Mouse (Mus musculus): ENCODE results near the gene Gm614. TPM values are rescaled to one million over a fixed set of nuclear protein-coding genes. Genes with fewer than 3 reads are reported as not detected.

The Gm614 gene
- polyA plus RNA-seq, 1 experiment = 68.4 TPM

DNA sequence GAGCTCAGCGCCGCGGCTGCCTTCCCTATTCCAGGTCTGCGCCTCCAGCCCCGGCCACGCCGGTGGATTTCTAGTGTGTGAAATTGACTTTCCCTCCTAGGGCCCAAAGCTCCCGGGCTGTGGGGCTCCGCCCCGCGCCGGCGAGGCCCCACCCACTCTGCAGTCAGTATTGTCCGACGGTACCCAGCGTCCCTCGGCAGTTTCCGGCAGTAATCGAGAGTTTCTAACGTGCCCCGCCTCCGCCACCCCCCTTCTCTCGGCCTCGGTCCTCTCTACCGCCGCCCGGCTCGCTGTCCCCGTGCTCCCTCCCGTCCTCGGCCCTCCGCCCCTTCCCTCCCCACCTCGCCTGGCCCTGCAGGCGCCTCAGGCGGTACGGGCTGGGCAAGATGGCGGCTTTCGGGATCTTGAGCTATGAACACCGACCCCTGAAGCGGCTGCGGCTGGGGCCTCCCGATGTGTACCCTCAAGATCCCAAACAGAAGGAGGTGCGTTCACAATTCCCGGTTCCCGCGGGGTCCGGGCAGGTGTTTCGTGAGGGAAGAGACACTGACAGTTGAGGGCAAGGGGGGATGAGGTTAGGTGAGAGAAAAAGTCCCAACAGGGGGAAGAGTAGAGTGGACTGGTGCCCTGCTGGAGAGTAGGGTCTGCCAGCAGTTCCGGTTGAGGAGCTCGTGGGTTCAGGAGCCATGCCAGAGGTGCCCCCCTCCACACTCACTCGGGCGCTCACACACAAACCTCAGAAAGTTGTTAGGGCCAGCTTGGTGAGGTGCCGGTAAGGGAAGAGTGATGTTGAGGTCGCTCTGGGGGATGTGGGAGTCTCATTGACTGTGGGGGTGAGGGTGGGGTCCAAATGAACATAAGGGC lies 10.3 kb upstream of the Gm614 start, which contains the start of gene Med12:
Gene Med12, plus strand, starts transcription at position 156 of the 864 bp plus-strand sequence.
- H3K4me1 ChIP-seq (ENCODE audit: control insufficient read depth, insufficient read depth, low read length) = peaks cover 2% of the 10 kb centered on the region
- peak within 1 kb of the TSS; percentile 84 for H3K27ac ChIP-seq (ENCODE audit: control insufficient read depth, insufficient read depth, low read depth, low read length)
- H3K27me3 ChIP-seq (ENCODE audit: control insufficient read depth, insufficient read depth, low read length) = no peaks in the 10 kb centered on the region

GRCm38 (mm10) chrX:101273410-101273809 lies 9.6 kb upstream of the Gm614 start:
- TF ChIP-seq CTCF (IDR thresholded peaks at IDR 0.05; ENCODE audit: control insufficient read depth, insufficient read depth, insufficient replicate concordance, low read depth, low read length) (no peak), POLR2A (IDR thresholded peaks at IDR 0.05; ENCODE audit: control insufficient read depth, low read depth, low read length) (no peak)
- Histone ChIP-seq H3K4me1 (ENCODE audit: control insufficient read depth, insufficient read depth, low read length) (peaks cover 2% of the 10 kb centered on the region), H3K27me3 (ENCODE audit: control insufficient read depth, insufficient read depth, low read length) (no peaks in the 10 kb centered on the region), H3K36me3 (ENCODE audit: control insufficient read depth, insufficient read depth, low read length) (no peaks in the 10 kb centered on the region), H3K27ac (ENCODE audit: control insufficient read depth, insufficient read depth, low read depth, low read length) (peak overlapping the region; percentile 33; the same call in 1 of the 2 replicates), H3K4me3 (ENCODE audit: control insufficient read depth, low read depth, low read length) (peak overlapping the region; percentile 86)

More for the DNA sequence above, 10.3 kb upstream of the Gm614 start, which contains the start of gene Med12:
- H3K4me3 ChIP-seq (ENCODE audit: control insufficient read depth, low read depth, low read length) = peak within 1 kb of the TSS; percentile 86
- no peaks in the 10 kb centered on the region for H3K36me3 ChIP-seq (ENCODE audit: control insufficient read depth, insufficient read depth, low read length)
- TF ChIP-seq CTCF (IDR thresholded peaks at IDR 0.05; ENCODE audit: control insufficient read depth, insufficient read depth, insufficient replicate concordance, low read depth, low read length) = no peak
- no peak; the same call in 1 of the 2 replicates for TF ChIP-seq POLR2A (IDR thresholded peaks at IDR 0.05; ENCODE audit: control insufficient read depth, low read depth, low read length)

DNA sequence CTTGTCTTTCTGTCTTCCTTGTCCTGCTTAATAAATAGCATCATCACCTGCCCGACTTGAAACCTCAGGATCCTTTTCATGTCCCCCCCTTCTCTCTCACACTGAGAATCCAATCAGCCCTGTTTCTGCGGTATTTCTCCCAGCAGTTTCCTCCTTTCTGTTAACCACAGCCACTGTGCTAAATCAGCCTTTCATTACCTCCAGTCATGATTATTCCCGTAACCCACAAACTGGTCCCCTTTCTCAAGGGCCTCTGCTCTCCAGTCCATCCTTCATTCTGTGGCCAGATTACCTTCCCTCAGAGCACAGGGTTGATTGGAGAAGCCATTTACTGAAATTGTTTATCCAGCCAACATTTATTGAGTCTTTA lies 4.9 kb upstream of the Gm614 start, which contains the start of gene Gm20489:
Gene Gm20489, minus strand, starts transcription at position 269 of the 370 bp plus-strand sequence.
- H3K4me1 ChIP-seq (ENCODE audit: control insufficient read depth, insufficient read depth, low read length) = no peaks in the 10 kb centered on the region
- no peaks in the 10 kb centered on the region for H3K36me3 ChIP-seq (ENCODE audit: control insufficient read depth, insufficient read depth, low read length)
- no peak within 1 kb of the TSS for H3K4me3 ChIP-seq (ENCODE audit: control insufficient read depth, low read depth, low read length)
- no peak within 1 kb of the TSS for H3K27ac ChIP-seq (ENCODE audit: control insufficient read depth, insufficient read depth, low read depth, low read length)
- TF ChIP-seq POLR2A (IDR thresholded peaks at IDR 0.05; ENCODE audit: control insufficient read depth, low read depth, low read length) = no peak
- no peak for TF ChIP-seq CTCF (IDR thresholded peaks at IDR 0.05; ENCODE audit: control insufficient read depth, insufficient read depth, insufficient replicate concordance, low read depth, low read length)
- no peaks in the 10 kb centered on the region for H3K27me3 ChIP-seq (ENCODE audit: control insufficient read depth, insufficient read depth, low read length)

DNA sequence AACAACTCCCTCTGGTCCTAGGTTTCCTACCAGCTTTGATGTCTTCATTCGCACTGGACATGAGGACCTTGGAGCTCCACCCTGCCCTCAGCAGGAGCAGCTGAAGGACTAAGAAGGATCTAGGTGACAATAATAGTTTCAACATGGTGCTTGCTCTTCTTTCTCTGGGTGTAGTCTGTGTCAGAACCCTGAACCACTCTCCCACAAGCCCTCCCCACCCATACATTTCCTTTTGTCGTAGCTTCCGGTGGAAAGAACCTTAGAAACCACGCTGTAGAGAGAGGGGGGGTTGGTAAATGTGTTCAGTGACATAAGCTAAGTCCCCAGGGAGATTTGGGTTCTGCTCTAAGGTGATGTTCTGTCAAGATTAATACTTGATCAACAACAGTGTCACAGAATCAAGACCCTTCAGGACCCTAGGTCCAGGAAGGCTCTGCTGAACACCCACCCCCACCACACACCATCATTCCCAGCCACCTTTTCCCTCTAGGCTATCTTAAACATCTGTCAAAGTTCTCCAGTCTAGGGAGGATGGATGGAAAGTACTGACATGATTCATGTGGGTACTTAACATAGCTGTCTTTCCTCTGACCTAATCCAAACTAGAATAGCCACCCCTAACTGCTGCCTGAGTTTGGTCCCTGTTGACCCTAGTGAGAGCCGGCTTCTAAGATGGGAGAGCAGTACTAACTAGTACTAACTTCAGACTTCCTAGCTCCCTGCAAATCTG lies 4.4 kb upstream of the Gm614 start, which contains the start of gene Il2rg:
Gene Il2rg, minus strand, starts transcription at position 231 of the 730 bp plus-strand sequence.
- Histone ChIP-seq H3K27ac (ENCODE audit: control insufficient read depth, insufficient read depth, low read depth, low read length) (no peak within 1 kb of the TSS), H3K36me3 (ENCODE audit: control insufficient read depth, insufficient read depth, low read length) (no peaks in the 10 kb centered on the region), H3K4me1 (ENCODE audit: control insufficient read depth, insufficient read depth, low read length) (no peaks in the 10 kb centered on the region), H3K27me3 (ENCODE audit: control insufficient read depth, insufficient read depth, low read length) (no peaks in the 10 kb centered on the region), H3K4me3 (ENCODE audit: control insufficient read depth, low read depth, low read length) (no peak within 1 kb of the TSS)
- TF ChIP-seq CTCF (IDR thresholded peaks at IDR 0.05; ENCODE audit: control insufficient read depth, insufficient read depth, insufficient replicate concordance, low read depth, low read length) (no peak), POLR2A (IDR thresholded peaks at IDR 0.05; ENCODE audit: control insufficient read depth, low read depth, low read length) (no peak)

DNA sequence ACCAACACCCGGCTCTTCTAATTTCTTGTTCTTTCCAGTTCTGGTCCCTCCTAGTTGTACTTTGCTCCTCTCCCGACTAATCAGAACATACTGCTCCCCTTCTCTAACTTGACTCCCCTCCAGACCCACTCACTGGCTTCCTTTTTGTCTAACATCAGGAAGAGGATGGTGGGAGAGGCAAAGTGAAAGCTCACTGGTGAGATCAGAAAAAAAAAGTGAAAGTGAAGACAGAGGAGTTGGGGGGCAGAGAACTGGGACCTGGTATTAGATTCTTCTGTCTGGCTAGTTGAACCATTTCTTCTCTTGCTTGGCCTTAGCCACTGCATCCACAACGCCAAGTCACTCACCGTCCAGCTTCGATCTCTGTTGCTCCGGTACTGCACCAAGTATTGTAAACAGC lies 2.8 kb upstream of the Gm614 start:
- no peak for TF ChIP-seq CTCF (IDR thresholded peaks at IDR 0.05; ENCODE audit: control insufficient read depth, insufficient read depth, insufficient replicate concordance, low read depth, low read length)
- TF ChIP-seq POLR2A (IDR thresholded peaks at IDR 0.05; ENCODE audit: control insufficient read depth, low read depth, low read length) = no peak
- H3K4me1 ChIP-seq (ENCODE audit: control insufficient read depth, insufficient read depth, low read length) = no peaks in the 10 kb centered on the region
- H3K36me3 ChIP-seq (ENCODE audit: control insufficient read depth, insufficient read depth, low read length) = no peaks in the 10 kb centered on the region
- H3K27ac ChIP-seq (ENCODE audit: control insufficient read depth, insufficient read depth, low read depth, low read length) = no peak overlapping the region
- no peaks in the 10 kb centered on the region for H3K27me3 ChIP-seq (ENCODE audit: control insufficient read depth, insufficient read depth, low read length)
- H3K4me3 ChIP-seq (ENCODE audit: control insufficient read depth, low read depth, low read length) = no peak overlapping the region

GRCm38 (mm10) chrX:101260441-101261325 lies 3.1 kb downstream of the Gm614 start:
- H3K36me3 ChIP-seq (ENCODE audit: control insufficient read depth, insufficient read depth, low read length) = no peaks in the 10 kb centered on the region
- H3K4me3 ChIP-seq (ENCODE audit: control insufficient read depth, low read depth, low read length) = no peak overlapping the region
- no peak overlapping the region for H3K27ac ChIP-seq (ENCODE audit: control insufficient read depth, insufficient read depth, low read depth, low read length)
- no peaks in the 10 kb centered on the region; the same call in 1 of the 2 replicates for H3K4me1 ChIP-seq (ENCODE audit: control insufficient read depth, insufficient read depth, low read length)
- TF ChIP-seq POLR2A (IDR thresholded peaks at IDR 0.05; ENCODE audit: control insufficient read depth, low read depth, low read length) (no peak), CTCF (IDR thresholded peaks at IDR 0.05; ENCODE audit: control insufficient read depth, insufficient read depth, insufficient replicate concordance, low read depth, low read length) (no peak)
- H3K27me3 ChIP-seq (ENCODE audit: control insufficient read depth, insufficient read depth, low read length) = no peaks in the 10 kb centered on the region

Measured in testis, adult 2 months (tissue).